Mouse (Mus musculus) stomach, embryonic 15.5 days (tissue): Measurements from ENCODE around the gene Gm49355. TPM values are rescaled to one million over a fixed set of nuclear protein-coding genes. Genes with fewer than 3 reads are reported as not detected.

Experiments used
- ATAC-seq: fragments of 200-750 bp; cut with Nextera tagmentation; 2 replicates; pipeline ENCODE4 v1.8.0; 2017; ENCODE audit warnings: low read depth, moderate number of reproducible peaks, moderate TSS enrichment; ENCODE audit not compliant: insufficient read depth, low FRiP score
- H3K27ac ChIP-seq: fragments of 300-500 bp; sonication (generic); 2 replicates; pipeline ENCODE4 v1.5.1; 2015; ENCODE audit warnings: mild to moderate bottlenecking, inconsistent platforms
- H3K27me3 ChIP-seq: fragments of 300-500 bp; sonication (generic); replicated peaks from 2 replicates; pipeline ENCODE4 v1.6.1; 2015; ENCODE audit warnings: inconsistent platforms
- H3K36me3 ChIP-seq: fragments of 300-500 bp; sonication (generic); 2 replicates; pipeline ENCODE4 v1.6.1; 2015; ENCODE audit warnings: inconsistent platforms
- H3K4me1 ChIP-seq: fragments of 300-500 bp; sonication (generic); 2 replicates; pipeline ENCODE4 v1.6.1; 2015; ENCODE audit warnings: inconsistent platforms
- H3K4me2 ChIP-seq: fragments of 300-500 bp; sonication (generic); 2 replicates; pipeline ENCODE4 v1.6.1; 2015; ENCODE audit warnings: mild to moderate bottlenecking, inconsistent platforms
- H3K4me3 ChIP-seq: fragments of 300-500 bp; sonication (generic); replicated peaks from 2 replicates; pipeline ENCODE4 v1.5.1; 2015; ENCODE audit warnings: inconsistent platforms
- H3K9ac ChIP-seq: fragments of 300-500 bp; sonication (generic); 2 replicates; pipeline ENCODE4 v1.6.1; 2015; ENCODE audit warnings: inconsistent platforms
- H3K9me3 ChIP-seq: fragments of 300-500 bp; sonication (generic); 2 replicates; pipeline ENCODE4 v1.6.1; 2016; ENCODE audit warnings: inconsistent platforms
- whole genome bisulfite sequencing: fragments of 180-500 bp; shearing (Covaris S2); methylation state at CpG from one replicate; pipeline ENCODE4 v1.1.7; 2015; 5-methylcytosine and 5-hydroxymethylcytosine counted together
- polyA plus RNA-seq: library from polyadenylated mRNA; unstranded; fragments of >200 nt; fragmentation: Nextera tagmentation; extraction: Ambion mirVana; gene quantifications from 2 replicates; pipeline ENCODE4 v1.2.1, GENCODE M21; 2015

The Gm49355 gene
- polyA plus RNA-seq, 1 experiment from 2014 or later, result 0.19 TPM

GRCm38 (mm10) chr14:12344061-12344745 is 60.4 kb downstream of the Gm49355 start:
- Histone ChIP-seq H3K4me3 (peak overlapping the region; percentile 16; the same call in 1 of the 2 replicates), H3K4me1 (peaks cover 32% of the 10 kb centered on the region), H3K9me3 (no peaks in the 10 kb centered on the region), H3K27me3 (peaks cover 96% of the 10 kb centered on the region), H3K27ac (no peak overlapping the region), H3K9ac (no peak overlapping the region), H3K36me3 (no peaks in the 10 kb centered on the region), H3K4me2 (peak overlapping the region; percentile 44)
- ATAC-seq, result no peak
- 5% methylated on average over 24 of the region's 24 CpGs for WGBS

DNA sequence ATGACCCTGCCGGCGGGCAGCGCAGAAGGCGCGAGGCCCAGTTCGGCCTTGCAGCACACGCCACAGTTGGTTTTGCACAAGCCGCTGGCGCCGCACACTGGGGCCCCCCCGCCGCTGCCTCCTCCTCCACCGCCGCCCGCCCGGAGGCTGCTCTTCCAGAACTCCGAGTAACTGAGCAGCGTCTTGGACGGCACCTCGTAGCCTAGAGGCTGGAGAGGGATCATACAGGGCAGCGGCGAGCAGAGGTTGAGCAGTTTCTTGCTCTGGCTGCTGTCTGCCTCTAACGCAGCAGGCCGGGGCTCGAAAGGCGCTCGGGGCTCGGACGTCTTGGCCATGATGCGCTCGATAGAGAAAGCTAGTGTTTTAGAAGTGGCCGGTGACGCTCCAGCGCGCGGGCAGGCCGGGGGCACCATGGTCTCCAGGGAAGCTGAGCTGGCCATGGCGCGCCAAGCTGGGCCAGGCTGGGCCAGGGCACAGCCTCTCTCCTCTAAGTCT is 61.0 kb downstream of the Gm49355 start:
- Histone ChIP-seq H3K27me3 (peaks cover 97% of the 10 kb centered on the region), H3K4me1 (peaks cover 32% of the 10 kb centered on the region), H3K9ac (no peak overlapping the region), H3K36me3 (no peaks in the 10 kb centered on the region), H3K27ac (no peak overlapping the region), H3K4me2 (peak overlapping the region; percentile 44), H3K4me3 (peak overlapping the region; percentile 16; the same call in 1 of the 2 replicates), H3K9me3 (no peaks in the 10 kb centered on the region)
- 1% methylated on average over 39 of the region's 39 CpGs for WGBS
- ATAC-seq, result no peak

- no peak for ATAC-seq
- H3K9ac ChIP-seq, result no peak overlapping the region
- peaks cover 29% of the 10 kb centered on the region for H3K4me1 ChIP-seq
- H3K4me2 ChIP-seq, result peak overlapping the region; percentile 44
- 2% methylated on average over 40 of the region's 40 CpGs for WGBS
- H3K9me3 ChIP-seq, result no peaks in the 10 kb centered on the region
- H3K27ac ChIP-seq, result no peak overlapping the region
- peak overlapping the region; percentile 19; the same call in 1 of the 2 replicates for H3K4me3 ChIP-seq
- H3K27me3 ChIP-seq, result peaks cover 97% of the 10 kb centered on the region
- H3K36me3 ChIP-seq, result no peaks in the 10 kb centered on the region
Measured at GRCm38 (mm10) chr14:12345241-12345921, 61.6 kb downstream of the Gm49355 start.

- ATAC-seq, result no peak
- Histone ChIP-seq H3K9me3 (no peaks in the 10 kb centered on the region), H3K9ac (no peak overlapping the region), H3K4me2 (peak overlapping the region; percentile 41), H3K4me3 (peak overlapping the region; percentile 19), H3K4me1 (peaks cover 25% of the 10 kb centered on the region), H3K27me3 (peaks cover 99% of the 10 kb centered on the region), H3K36me3 (no peaks in the 10 kb centered on the region), H3K27ac (no peak overlapping the region)
- WGBS, result 1% methylated on average over 50 of the region's 50 CpGs
Measured at GRCm38 (mm10) chr14:12346011-12346864, 62.5 kb downstream of the Gm49355 start.

- peak overlapping the region; percentile 19 for H3K4me3 ChIP-seq
- H3K27ac ChIP-seq, result no peak overlapping the region
- WGBS, result 3% methylated on average over 26 of the region's 26 CpGs
Measured at GRCm38 (mm10) chr14:12346865-12347600, 63.3 kb downstream of the Gm49355 start.

DNA sequence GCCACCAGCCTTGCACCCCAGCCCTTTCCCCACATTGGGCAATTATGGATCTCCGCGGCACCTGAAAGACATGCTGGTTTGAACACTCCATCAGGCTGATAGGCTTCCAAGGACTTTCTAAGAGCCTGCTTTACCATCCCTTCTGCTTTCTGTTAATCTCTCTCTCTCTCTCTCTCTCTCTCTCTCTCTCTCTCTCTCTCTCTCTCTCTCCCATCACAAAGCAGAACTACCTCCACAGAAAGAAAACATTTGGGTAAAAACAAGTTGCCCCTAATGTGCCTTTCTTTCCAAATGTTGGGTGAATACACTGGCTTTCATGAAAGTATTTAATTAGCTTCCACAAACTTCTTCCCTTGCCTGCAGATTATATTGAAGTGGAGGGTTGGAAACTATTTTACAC is 64.3 kb downstream of the Gm49355 start, which contains the start of gene Fezf2:
TSS of gene Fezf2 (minus strand) at position 101 of the 400 bp plus-strand sequence.
- Histone ChIP-seq H3K9ac (no peak within 1 kb of the TSS), H3K4me1 (peaks cover 23% of the 10 kb centered on the region), H3K4me3 (0 out of 2 replicates have a peak within 1 kb of the TSS, but pooled peaks have one; percentile 19), H3K27me3 (peaks cover 92% of the 10 kb centered on the region), H3K36me3 (no peaks in the 10 kb centered on the region), H3K4me2 (0 out of 2 replicates have a peak within 1 kb of the TSS, but pooled peaks have one; percentile 41), H3K9me3 (no peaks in the 10 kb centered on the region), H3K27ac (no peak within 1 kb of the TSS)
- ATAC-seq, result no peak
- WGBS, result 5% methylated on average over 2 of the region's 2 CpGs

More at GRCm38 (mm10) chr14:12346865-12347600, 63.3 kb downstream of the Gm49355 start:
- Histone ChIP-seq H3K9me3 (no peaks in the 10 kb centered on the region), H3K9ac (no peak overlapping the region), H3K27me3 (peaks cover 95% of the 10 kb centered on the region), H3K36me3 (no peaks in the 10 kb centered on the region), H3K4me1 (peaks cover 23% of the 10 kb centered on the region), H3K4me2 (peak overlapping the region; percentile 41)
- ATAC-seq, result no peak

DNA sequence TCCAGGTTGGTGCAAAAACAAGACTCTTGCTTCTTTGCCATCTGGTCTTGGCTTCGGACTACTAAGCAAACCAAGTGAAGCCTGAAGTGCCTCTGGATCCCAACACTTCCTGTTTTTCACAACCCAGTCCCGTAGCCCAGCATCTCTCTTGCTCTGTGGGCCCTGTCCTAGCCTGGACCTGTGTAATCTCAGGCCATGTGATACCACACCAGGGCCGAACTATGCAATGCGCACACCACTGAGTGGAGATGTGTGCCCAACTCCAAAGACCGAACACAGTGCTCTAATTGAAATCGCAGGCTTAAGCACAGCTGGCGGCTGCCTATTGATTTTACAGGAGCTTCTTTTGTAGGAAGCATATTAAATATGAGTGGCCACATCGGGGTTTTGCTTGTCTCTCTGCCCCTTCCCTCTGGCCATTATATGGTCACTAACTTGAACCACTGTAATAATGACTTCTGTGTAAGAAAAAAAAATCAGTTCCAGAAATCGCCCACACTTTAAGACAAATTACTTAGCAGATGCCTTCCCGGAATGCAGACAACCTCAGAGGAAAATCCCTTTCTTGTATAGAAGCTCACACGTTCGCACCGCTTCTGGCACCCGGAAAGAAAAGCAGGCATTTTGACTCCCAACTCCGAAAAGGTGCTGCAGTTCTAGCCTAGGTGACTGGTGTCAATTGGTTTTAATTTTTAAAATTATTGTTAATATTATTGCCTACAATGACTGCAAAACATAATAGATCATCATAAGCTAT is 65.7 kb downstream of the Gm49355 start:
- H3K9me3 ChIP-seq, result no peaks in the 10 kb centered on the region
- H3K27me3 ChIP-seq, result peaks cover 90% of the 10 kb centered on the region
- WGBS, result 10% methylated on average over 15 of the region's 15 CpGs
- H3K36me3 ChIP-seq, result no peaks in the 10 kb centered on the region
- H3K9ac ChIP-seq, result no peak overlapping the region
- H3K4me1 ChIP-seq, result peaks cover 21% of the 10 kb centered on the region
- no peak for ATAC-seq
- no peak overlapping the region for H3K4me3 ChIP-seq
- no peak overlapping the region for H3K27ac ChIP-seq
- H3K4me2 ChIP-seq, result no peak overlapping the region

- Histone ChIP-seq H3K4me2 (no peak overlapping the region), H3K27me3 (peaks cover 81% of the 10 kb centered on the region), H3K9me3 (no peaks in the 10 kb centered on the region), H3K9ac (no peak overlapping the region), H3K36me3 (no peaks in the 10 kb centered on the region), H3K4me1 (peaks cover 14% of the 10 kb centered on the region; the same call in 1 of the 2 replicates), H3K4me3 (no peak overlapping the region), H3K27ac (no peak overlapping the region)
- WGBS, result 14% methylated on average over 16 of the region's 16 CpGs
- no peak for ATAC-seq
Measured at GRCm38 (mm10) chr14:12350271-12350916, 66.6 kb downstream of the Gm49355 start.
